Mouse (Mus musculus) fat pad, adult 2 months (tissue): ENCODE measurements around the gene 5730409E04Rik.

Experiments used
- DNase-seq: peaks from one replicate; pipeline ENCODE4 v3.0.0-alpha.2; 2011; ENCODE audit warnings: low read depth, low spot score; ENCODE audit errors: extremely low read depth

The 5730409E04Rik gene

DNA sequence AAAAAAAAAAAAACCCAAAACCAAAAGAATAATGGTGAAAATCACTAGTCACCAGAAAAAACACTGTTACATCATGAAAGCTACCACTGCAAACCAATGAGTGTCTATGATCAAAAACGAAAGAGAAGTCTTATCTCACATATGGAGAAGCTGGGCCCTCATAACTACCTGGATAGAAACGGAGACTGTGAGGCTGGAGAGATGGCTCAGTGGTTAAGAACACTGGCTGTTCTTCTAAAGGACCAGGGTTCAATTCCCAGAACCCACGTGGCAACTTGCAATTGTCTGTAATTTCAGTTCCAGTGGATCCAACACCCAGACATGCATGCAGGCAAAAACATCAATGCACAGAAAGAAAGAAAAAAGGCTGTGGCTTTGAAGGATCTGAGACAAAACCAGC, 23.1 kb downstream of the 5730409E04Rik start:
- no peak for DNase-seq

DNA sequence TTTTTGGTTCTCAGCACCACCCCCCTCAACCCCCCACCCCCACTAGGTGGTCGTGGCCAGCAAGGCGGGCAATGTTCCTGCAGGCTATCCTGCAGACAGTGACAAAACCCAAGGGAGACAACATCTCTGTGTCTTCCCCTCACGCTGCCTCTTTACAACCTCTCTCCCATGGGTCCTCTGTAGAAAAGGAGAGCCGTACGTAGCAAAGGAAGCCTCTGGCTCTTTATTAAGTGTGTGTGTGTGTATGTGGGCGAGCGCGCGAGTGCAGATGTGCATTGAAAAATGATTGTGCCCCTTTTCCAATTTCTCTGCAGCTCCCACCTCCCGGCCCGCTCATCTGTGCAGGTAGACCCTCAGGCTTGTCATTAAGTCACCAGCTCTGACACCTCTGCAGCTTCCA, 26.7 kb downstream of the 5730409E04Rik start:
- DNase-seq: no peak

DNA sequence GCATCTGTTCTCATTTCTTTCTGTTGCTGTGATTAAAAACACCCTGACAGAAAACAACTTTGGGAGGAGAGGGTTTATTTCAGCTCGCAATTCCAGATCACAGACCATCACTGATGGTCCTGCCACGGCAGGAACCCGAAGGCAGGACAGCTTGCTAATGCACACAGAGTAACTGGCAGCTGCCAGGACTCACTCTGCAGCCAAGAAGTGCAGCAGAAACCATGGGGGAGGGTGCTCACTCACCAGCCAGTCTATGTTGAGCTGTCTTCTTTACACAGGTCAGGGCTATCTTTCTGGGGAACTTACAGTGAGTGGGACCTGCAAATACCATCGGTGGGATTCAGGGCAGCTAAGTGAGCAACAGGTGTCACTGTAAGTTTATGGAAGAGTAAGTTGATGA, 27.8 kb downstream of the 5730409E04Rik start:
- no peak for DNase-seq

DNA sequence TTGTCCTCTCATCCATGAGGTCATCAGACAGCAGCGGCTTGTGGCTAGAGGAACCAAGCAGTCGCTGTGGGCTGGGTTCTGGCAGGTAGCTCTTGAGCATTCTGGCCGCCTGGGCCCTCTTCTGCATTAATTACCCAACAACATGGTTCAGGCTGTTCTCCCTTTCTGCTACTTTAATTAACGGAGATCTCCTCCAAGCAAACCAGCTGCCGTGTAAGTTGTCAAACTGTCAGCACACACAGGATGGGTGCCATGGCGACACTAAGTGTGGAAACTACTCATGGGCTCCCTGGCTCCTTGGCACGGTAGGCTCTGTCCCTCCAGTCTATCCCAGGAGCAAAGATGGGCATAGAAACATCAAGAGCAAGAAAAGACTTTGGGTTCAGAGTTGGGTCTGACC, 29.7 kb downstream of the 5730409E04Rik start:
- no peak for DNase-seq

DNA sequence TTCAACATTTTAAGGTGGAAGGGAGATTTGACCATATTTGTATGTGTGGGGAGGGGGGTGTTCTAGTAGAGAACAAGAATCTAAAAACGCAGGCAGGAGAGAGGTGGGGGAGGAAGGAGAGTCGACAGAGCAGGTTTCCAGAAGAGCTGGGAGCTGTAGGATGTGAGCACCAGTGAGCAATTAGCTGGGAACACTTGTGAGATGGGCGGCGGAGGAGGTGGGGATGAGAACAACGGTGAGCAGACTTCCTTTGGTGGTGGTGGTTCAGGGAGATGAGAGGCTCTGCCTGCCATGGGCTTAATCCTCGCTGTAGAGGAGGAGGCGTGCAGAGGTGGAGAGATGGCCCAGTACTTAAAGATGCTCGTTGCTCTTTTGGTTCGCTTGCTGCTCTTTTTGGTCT, 32.3 kb downstream of the 5730409E04Rik start:
- no peak for DNase-seq

DNA sequence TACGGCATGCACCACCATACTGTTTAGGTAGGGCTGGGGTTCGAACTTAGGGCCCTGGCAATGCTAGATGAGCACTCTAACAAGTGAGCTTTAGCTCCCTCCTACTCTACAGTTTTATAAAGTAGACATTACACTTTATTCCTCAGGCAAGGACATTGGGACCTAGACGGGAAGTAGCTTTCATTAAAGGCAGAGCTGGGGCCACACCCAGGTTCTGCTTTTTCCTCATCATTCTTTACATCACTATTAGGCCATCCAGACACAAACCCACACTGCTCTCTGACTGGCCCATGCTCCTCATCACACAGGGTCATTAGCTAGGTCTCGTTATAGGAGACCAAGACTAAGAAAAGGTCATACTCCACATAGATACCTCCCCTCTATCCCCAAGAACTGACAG, 34.2 kb downstream of the 5730409E04Rik start:
- no peak for DNase-seq

DNA sequence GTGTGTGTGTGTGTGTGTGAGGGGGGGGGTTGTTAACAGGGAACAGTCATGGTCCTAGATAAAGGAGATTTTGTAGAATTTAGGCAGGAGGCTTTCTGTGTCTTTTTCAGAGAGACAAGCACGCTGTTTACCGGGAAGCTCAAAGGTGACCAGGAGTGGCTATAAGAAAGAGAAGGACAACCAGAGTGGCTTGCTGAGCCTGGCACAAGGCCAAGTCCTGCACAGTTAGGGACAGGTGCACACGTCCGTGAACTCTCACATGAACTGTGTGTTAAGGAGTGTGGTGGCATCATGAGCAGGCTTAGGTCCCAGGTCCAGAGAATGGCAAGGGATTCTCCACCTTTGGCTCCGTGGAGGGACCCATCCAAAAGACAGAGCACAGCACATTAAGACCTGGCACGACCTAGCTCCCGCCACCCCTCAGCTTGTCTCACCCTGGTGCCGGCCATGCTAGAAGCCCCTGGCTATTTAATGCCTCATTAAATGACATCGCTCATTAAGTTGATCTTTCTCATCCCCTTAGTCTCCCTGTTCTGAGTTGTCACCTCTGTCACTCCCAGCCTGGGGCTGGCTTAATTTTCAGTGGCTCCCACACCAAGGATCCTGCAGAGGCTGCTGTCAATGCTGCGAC, 34.8 kb downstream of the 5730409E04Rik start:
- no peak for DNase-seq

DNA sequence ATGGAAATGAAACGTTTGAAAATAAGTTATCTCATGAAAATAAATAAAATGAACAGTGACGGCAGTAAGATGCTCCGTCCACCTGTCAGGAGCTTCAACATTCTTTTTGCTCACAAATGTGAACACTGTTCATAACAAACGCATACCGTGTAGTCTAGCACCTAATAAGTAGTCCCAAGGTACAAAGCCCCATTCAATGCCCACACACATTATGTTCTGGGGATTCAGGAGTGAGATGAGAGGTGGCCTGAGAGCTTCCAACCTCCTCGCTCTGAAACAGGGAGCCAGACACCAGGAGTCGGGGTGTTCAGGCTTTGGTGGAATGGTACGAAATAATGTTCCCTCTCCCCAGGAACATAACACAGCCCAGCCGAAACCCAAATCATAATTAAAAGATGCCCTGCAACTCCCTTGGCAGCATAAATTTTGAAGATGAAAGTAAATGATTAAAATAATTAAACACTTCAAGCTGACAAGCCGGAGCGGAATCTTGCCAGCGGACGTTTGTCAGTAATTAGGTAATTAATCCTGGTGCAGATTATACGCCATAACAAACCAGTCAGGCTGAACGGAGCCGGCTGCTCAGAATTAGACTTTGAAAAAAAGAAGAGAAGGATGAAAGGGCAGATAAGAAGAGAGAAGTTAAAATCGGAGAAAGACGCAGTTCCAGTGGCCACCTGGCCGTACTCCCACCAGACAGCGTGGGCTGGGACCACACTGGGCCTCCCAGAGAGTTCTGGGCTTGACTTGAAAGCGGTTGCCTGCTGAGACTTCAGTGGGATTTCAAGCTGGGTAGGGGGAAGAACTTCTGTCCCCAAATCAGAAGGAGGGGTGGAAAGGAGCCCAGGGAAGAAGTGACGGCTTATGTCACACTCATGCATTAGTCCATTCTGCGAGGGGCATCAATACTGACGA, 38.6 kb downstream of the 5730409E04Rik start:
- DNase-seq: no peak

DNA sequence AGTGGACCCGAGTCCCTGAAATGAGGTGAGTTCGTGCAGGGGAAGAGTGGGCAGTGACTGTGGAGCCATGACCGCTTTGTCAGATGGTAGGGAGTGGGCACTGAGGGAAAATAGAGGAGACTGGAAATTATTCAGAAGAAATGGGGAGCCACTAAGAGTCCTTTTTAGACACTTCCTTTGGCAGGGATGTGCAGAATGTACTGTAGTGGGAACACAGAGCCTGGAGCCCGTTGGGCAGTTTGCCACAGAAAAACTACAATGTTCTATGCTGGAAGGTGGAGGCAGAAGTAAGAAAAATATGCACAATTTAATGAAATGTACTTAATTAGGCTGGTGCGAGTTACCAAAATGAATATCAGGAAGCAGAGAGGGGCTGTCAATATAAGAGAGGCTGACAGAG, 43.5 kb downstream of the 5730409E04Rik start:
- no peak for DNase-seq

DNA sequence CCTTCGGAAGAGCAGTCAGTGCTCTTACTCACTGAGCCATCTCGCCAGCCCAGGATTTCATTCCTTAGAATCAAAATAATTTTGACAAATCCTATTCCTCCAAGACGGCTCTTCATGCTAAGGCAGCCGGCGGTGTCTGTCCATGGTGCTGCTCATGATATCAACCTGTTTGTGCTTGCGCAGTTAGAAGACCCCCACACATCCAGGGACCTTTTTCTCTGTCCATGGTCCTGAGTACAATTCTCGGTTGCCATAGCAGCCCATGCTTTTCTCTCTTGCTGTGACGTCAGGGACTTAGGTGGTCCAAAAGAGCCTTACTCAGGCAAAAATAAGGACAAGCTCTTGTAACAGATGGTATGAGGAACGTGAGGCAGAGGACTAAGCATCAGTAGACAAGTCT, 45.7 kb downstream of the 5730409E04Rik start:
- no peak for DNase-seq

DNA sequence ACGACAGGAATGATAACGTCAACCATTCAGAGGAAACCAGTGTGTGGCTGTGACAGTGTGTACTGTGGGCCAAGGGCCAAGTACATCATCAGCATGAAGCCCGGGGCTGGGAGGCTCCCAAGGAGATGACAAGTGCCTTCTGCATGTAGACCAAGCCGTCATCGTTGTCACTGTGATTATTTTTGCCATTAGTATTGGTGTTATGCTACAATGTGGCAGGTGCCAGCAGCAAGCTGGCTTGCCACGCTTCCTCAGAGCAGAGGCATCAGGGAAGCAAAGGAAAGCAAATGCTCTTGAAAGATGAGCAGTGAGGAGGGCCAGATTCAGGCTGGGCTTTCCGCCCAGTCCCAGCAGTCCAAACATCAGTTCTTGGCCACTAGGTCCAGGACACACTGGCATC, 51.6 kb downstream of the 5730409E04Rik start:
- DNase-seq: no peak
